Mouse (Mus musculus): ENCODE measurements around the gene Gad2. TPM values are rescaled to one million over a fixed set of nuclear protein-coding genes. Genes with fewer than 3 reads are reported as not detected.

Gad2 gene
- polyA plus RNA-seq, 1 experiment, result not detected

- DNase-seq, result peak; percentile 10
Measured at GRCm38 (mm10) chr2:22634766-22635165, 12.8 kb downstream of the Gad2 start.

GRCm38 (mm10) chr2:22646134-22646533 lies 24.1 kb downstream of the Gad2 start:
- TF ChIP-seq CTCF (IDR thresholded peaks at IDR 0.05; ENCODE audit: insufficient read depth, low read length) (no peak), POLR2A (IDR thresholded peaks at IDR 0.05; ENCODE audit: borderline replicate concordance, extremely low read depth, low read depth, low read length) (no peak)
- WGBS, result 61% methylated on average over 1 of the region's 1 CpGs

More at GRCm38 (mm10) chr2:22634766-22635165, 12.8 kb downstream of the Gad2 start:
- 37% methylated on average over 8 of the region's 8 CpGs for WGBS
- Histone ChIP-seq H3K4me3 (replicated peaks; ENCODE audit: extremely low read depth, low read depth, low read length) (no peak overlapping the region), H3K4me1 (ENCODE audit: control insufficient read depth, insufficient read depth, low read length) (no peaks in the 10 kb centered on the region)
- TF ChIP-seq POLR2A (IDR thresholded peaks at IDR 0.05; ENCODE audit: borderline replicate concordance, extremely low read depth, low read depth, low read length) (no peak), CTCF (IDR thresholded peaks at IDR 0.05; ENCODE audit: insufficient read depth, low read length) (peak; percentile 30; the same call in 1 of the 2 replicates)

GRCm38 (mm10) chr2:22648394-22648793 lies 26.4 kb downstream of the Gad2 start:
- no peak for DNase-seq
- TF ChIP-seq CTCF (IDR thresholded peaks at IDR 0.05; ENCODE audit: insufficient read depth, low read length) (no peak), POLR2A (IDR thresholded peaks at IDR 0.05; ENCODE audit: borderline replicate concordance, extremely low read depth, low read depth, low read length) (no peak)
- Histone ChIP-seq H3K4me1 (ENCODE audit: control insufficient read depth, insufficient read depth, low read length) (no peaks in the 10 kb centered on the region), H3K4me3 (replicated peaks; ENCODE audit: extremely low read depth, low read depth, low read length) (no peak overlapping the region)
- 38% methylated on average over 1 of the region's 1 CpGs for WGBS

More at GRCm38 (mm10) chr2:22646134-22646533, 24.1 kb downstream of the Gad2 start:
- H3K4me3 ChIP-seq (replicated peaks; ENCODE audit: extremely low read depth, low read depth, low read length), result no peak overlapping the region
- no peaks in the 10 kb centered on the region for H3K4me1 ChIP-seq (ENCODE audit: control insufficient read depth, insufficient read depth, low read length)
- DNase-seq, result no peak

- Histone ChIP-seq H3K4me1 (ENCODE audit: control insufficient read depth, insufficient read depth, low read length) (no peaks in the 10 kb centered on the region), H3K4me3 (replicated peaks; ENCODE audit: extremely low read depth, low read depth, low read length) (no peak overlapping the region)
- WGBS, result 74% methylated on average over 4 of the region's 4 CpGs
- DNase-seq, result no peak
- TF ChIP-seq POLR2A (IDR thresholded peaks at IDR 0.05; ENCODE audit: borderline replicate concordance, extremely low read depth, low read depth, low read length), result no peak
- no peak for TF ChIP-seq CTCF (IDR thresholded peaks at IDR 0.05; ENCODE audit: insufficient read depth, low read length)
Measured at GRCm38 (mm10) chr2:22651826-22652225, 29.8 kb downstream of the Gad2 start.

GRCm38 (mm10) chr2:22663731-22664130 lies 41.7 kb downstream of the Gad2 start:
- 55% methylated on average over 1 of the region's 1 CpGs for WGBS
- no peaks in the 10 kb centered on the region for H3K4me1 ChIP-seq (ENCODE audit: control insufficient read depth, insufficient read depth, low read length)
- no peak overlapping the region for H3K4me3 ChIP-seq (replicated peaks; ENCODE audit: extremely low read depth, low read depth, low read length)
- no peak for DNase-seq
- TF ChIP-seq POLR2A (IDR thresholded peaks at IDR 0.05; ENCODE audit: borderline replicate concordance, extremely low read depth, low read depth, low read length) (no peak), CTCF (IDR thresholded peaks at IDR 0.05; ENCODE audit: insufficient read depth, low read length) (no peak)

GRCm38 (mm10) chr2:22670415-22670814 lies 48.4 kb downstream of the Gad2 start:
- WGBS, result 64% methylated on average over 2 of the region's 2 CpGs
- TF ChIP-seq CTCF (IDR thresholded peaks at IDR 0.05; ENCODE audit: insufficient read depth, low read length) (no peak), POLR2A (IDR thresholded peaks at IDR 0.05; ENCODE audit: borderline replicate concordance, extremely low read depth, low read depth, low read length) (no peak)

GRCm38 (mm10) chr2:22671348-22671747 lies 49.3 kb downstream of the Gad2 start:
- no peak for DNase-seq
- H3K4me1 ChIP-seq (ENCODE audit: control insufficient read depth, insufficient read depth, low read length), result no peaks in the 10 kb centered on the region
- 49% methylated on average over 1 of the region's 1 CpGs for WGBS
- TF ChIP-seq POLR2A (IDR thresholded peaks at IDR 0.05; ENCODE audit: borderline replicate concordance, extremely low read depth, low read depth, low read length), result no peak
- no peak for TF ChIP-seq CTCF (IDR thresholded peaks at IDR 0.05; ENCODE audit: insufficient read depth, low read length)
- H3K4me3 ChIP-seq (replicated peaks; ENCODE audit: extremely low read depth, low read depth, low read length), result no peak overlapping the region

More at GRCm38 (mm10) chr2:22670415-22670814, 48.4 kb downstream of the Gad2 start:
- DNase-seq, result no peak
- Histone ChIP-seq H3K4me1 (ENCODE audit: control insufficient read depth, insufficient read depth, low read length) (no peaks in the 10 kb centered on the region), H3K4me3 (replicated peaks; ENCODE audit: extremely low read depth, low read depth, low read length) (no peak overlapping the region)

GRCm38 (mm10) chr2:22677066-22677465 lies 55.1 kb downstream of the Gad2 start:
- no peak for DNase-seq
- no peak for TF ChIP-seq CTCF (IDR thresholded peaks at IDR 0.05; ENCODE audit: insufficient read depth, low read length)
- no peak for TF ChIP-seq POLR2A (IDR thresholded peaks at IDR 0.05; ENCODE audit: borderline replicate concordance, extremely low read depth, low read depth, low read length)
- Histone ChIP-seq H3K4me1 (ENCODE audit: control insufficient read depth, insufficient read depth, low read length) (no peaks in the 10 kb centered on the region), H3K4me3 (replicated peaks; ENCODE audit: extremely low read depth, low read depth, low read length) (no peak overlapping the region)
- WGBS, result 37% methylated on average over 8 of the region's 8 CpGs

GRCm38 (mm10) chr2:22679944-22680343 lies 57.9 kb downstream of the Gad2 start:
- Histone ChIP-seq H3K4me1 (ENCODE audit: control insufficient read depth, insufficient read depth, low read length) (no peaks in the 10 kb centered on the region), H3K4me3 (replicated peaks; ENCODE audit: extremely low read depth, low read depth, low read length) (no peak overlapping the region)
- WGBS, result 48% methylated on average over 4 of the region's 4 CpGs
- no peak for TF ChIP-seq POLR2A (IDR thresholded peaks at IDR 0.05; ENCODE audit: borderline replicate concordance, extremely low read depth, low read depth, low read length)
- TF ChIP-seq CTCF (IDR thresholded peaks at IDR 0.05; ENCODE audit: insufficient read depth, low read length), result no peak
- DNase-seq, result no peak

GRCm38 (mm10) chr2:22689969-22690368 lies 68.0 kb downstream of the Gad2 start:
- 77% methylated on average over 7 of the region's 7 CpGs for WGBS
- no peak for TF ChIP-seq CTCF (IDR thresholded peaks at IDR 0.05; ENCODE audit: insufficient read depth, low read length)
- TF ChIP-seq POLR2A (IDR thresholded peaks at IDR 0.05; ENCODE audit: borderline replicate concordance, extremely low read depth, low read depth, low read length), result no peak
- no peaks in the 10 kb centered on the region for H3K4me1 ChIP-seq (ENCODE audit: control insufficient read depth, insufficient read depth, low read length)
- no peak for DNase-seq
- no peak overlapping the region for H3K4me3 ChIP-seq (replicated peaks; ENCODE audit: extremely low read depth, low read depth, low read length)
